Comparison of ENCODE assay signal across 9 mouse cellular contexts in the genomic region with DNA sequence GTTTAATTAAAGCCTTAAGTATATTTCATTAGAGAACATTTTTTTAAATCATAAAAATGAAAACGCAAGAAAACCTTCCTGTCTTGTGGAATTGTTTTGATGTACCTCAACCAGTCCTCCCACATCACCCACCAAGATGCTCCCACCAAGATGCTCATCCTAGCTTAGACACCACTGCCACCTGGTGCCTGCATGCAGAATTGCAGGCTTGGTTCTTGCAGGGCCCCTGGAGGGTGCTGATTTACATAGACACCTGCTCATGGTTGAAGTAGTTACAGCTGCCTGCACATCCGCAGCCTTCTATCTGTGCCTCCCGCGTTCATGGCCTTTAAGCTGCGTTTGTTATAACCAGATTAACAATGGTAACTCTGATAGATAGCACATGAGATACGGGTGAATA.
DNase-seq lines count a peak whose midpoint lies in the region; ATAC-seq and TF ChIP-seq lines count a peak whose summit lies in the region.
"Had no signal": no experiment of that assay in that cellular context is flagged by ENCODE, and none has a peak within 500 bp of the region (broad histone marks: within the 10 kb centered on the region; RNA-seq: fewer than 3 reads in every experiment).

No protein-coding gene starts in this region.

- no peak for TF ChIP-seq POLR2A in olfactory bulb, adult 2 months (IDR thresholded peaks at IDR 0.05; ENCODE audit: insufficient read depth, low read depth, low read length)

- no peaks in the 10 kb centered on the region for H3K27me3 ChIP-seq in midbrain, embryonic 10.5 days (ENCODE audit: low read depth, poor library complexity, severe bottlenecking)
- H3K27me3 ChIP-seq in midbrain, embryonic 15.5 days (replicated peaks): no peaks in the 10 kb centered on the region
- H3K27me3 ChIP-seq in forebrain, postnatal 0 days (ENCODE audit: insufficient read depth, low read length): no peaks in the 10 kb centered on the region
- H3K27me3 ChIP-seq in hindbrain, embryonic 14.5 days (ENCODE audit: control insufficient read depth, insufficient read depth, low read length): no peaks in the 10 kb centered on the region
- H3K27me3 ChIP-seq: neural tube, embryonic 12.5 days had no signal

- peak; percentile 98 for TF ChIP-seq CTCF in forebrain, postnatal 0 days (IDR thresholded peaks at IDR 0.05; ENCODE audit: low read depth)
- TF ChIP-seq CTCF in olfactory bulb, adult 2 months (IDR thresholded peaks at IDR 0.05; ENCODE audit: insufficient read depth, low read depth, low read length): peak; percentile 85; the same call in 1 of the 2 replicates

- H3K36me3 ChIP-seq in midbrain, embryonic 10.5 days: no peaks in the 10 kb centered on the region
- H3K36me3 ChIP-seq in midbrain, embryonic 15.5 days (replicated peaks): no peaks in the 10 kb centered on the region
- H3K36me3 ChIP-seq in forebrain, postnatal 0 days (ENCODE audit: insufficient read depth): no peaks in the 10 kb centered on the region
- H3K36me3 ChIP-seq in hindbrain, embryonic 14.5 days (replicated peaks; ENCODE audit: control insufficient read depth, insufficient read depth): no peaks in the 10 kb centered on the region
- H3K36me3 ChIP-seq: neural tube, embryonic 12.5 days had no signal

- H3K27ac ChIP-seq in midbrain, embryonic 10.5 days (replicated peaks): no peak overlapping the region
- no peak overlapping the region for H3K27ac ChIP-seq in midbrain, embryonic 15.5 days
- no peak overlapping the region for H3K27ac ChIP-seq in forebrain, postnatal 0 days (ENCODE audit: low read depth, low read length)
- H3K27ac ChIP-seq in hindbrain, embryonic 14.5 days: no peak overlapping the region
- H3K27ac ChIP-seq in olfactory bulb, adult 2 months (ENCODE audit: insufficient read depth, low read depth, low read length): no peak overlapping the region
- H3K27ac ChIP-seq: neural tube, embryonic 12.5 days had no signal

- ATAC-seq in midbrain, embryonic 15.5 days (replicated peaks): no peak
- ATAC-seq in forebrain, postnatal 0 days: peak; percentile 60; the same call in 1 of the 2 replicates
- no peak for ATAC-seq in hindbrain, embryonic 14.5 days (ENCODE audit: low FRiP score)

- peak; percentile 73 for DNase-seq in midbrain, embryonic 10.5 days (ENCODE audit: low spot score)
- DNase-seq in c-Kit-positive CD71-positive TER-119-negative erythroid progenitor cells, embryonic 14.5 days (ENCODE audit: low read depth): peak; percentile 4
- peak; percentile 90 for DNase-seq in forebrain, postnatal 0 days
- peak; percentile 86 for DNase-seq in hindbrain, embryonic 14.5 days (ENCODE audit: low spot score)
- peak; percentile 78 to 80 for DNase-seq in left cerebral cortex, postnatal 25 days (ENCODE audit: low spot score in 2 of 2)
- DNase-seq in urinary bladder, adult 2 months (ENCODE audit: low spot score): peak; percentile 43

- no peak overlapping the region for H3K9ac ChIP-seq in midbrain, embryonic 15.5 days
- H3K9ac ChIP-seq in forebrain, postnatal 0 days: no peak overlapping the region
- H3K9ac ChIP-seq in hindbrain, embryonic 14.5 days: no peak overlapping the region
- H3K9ac ChIP-seq: neural tube, embryonic 12.5 days had no signal

- intact Hi-C loops in left cerebral cortex, postnatal 25 days (cut with DNase I): loop anchor here (2.0 to 10.0 kb wide), 2 partner anchors 564 to 1206 kb away; no protein-coding TSS in a partner anchor

- WGBS in midbrain, embryonic 10.5 days: 26% methylated on average over 6 of the region's 6 CpGs
- WGBS in midbrain, embryonic 15.5 days: 17% methylated on average over 6 of the region's 6 CpGs
- 22% methylated on average over 6 of the region's 6 CpGs for WGBS in forebrain, postnatal 0 days
- WGBS in hindbrain, embryonic 14.5 days: 20% methylated on average over 6 of the region's 6 CpGs
- 24% methylated on average over 6 of the region's 6 CpGs for whole genome bisulfite sequencing in olfactory bulb, adult 2 months

- H3K4me3 ChIP-seq in midbrain, embryonic 10.5 days: no peak overlapping the region
- no peak overlapping the region for H3K4me3 ChIP-seq in midbrain, embryonic 15.5 days
- no peak overlapping the region for H3K4me3 ChIP-seq in forebrain, postnatal 0 days (ENCODE audit: low read depth, low read length)
- H3K4me3 ChIP-seq in hindbrain, embryonic 14.5 days (replicated peaks; ENCODE audit: low read length): no peak overlapping the region
- no peak overlapping the region for H3K4me3 ChIP-seq in olfactory bulb, adult 2 months (ENCODE audit: insufficient read depth, low read depth, low read length)
- H3K4me3 ChIP-seq: neural tube, embryonic 12.5 days had no signal

- H3K4me2 ChIP-seq in midbrain, embryonic 15.5 days: no peak overlapping the region
- no peak overlapping the region for H3K4me2 ChIP-seq in forebrain, postnatal 0 days (ENCODE audit: low read depth)
- no peak overlapping the region for H3K4me2 ChIP-seq in hindbrain, embryonic 14.5 days (replicated peaks)
- H3K4me2 ChIP-seq: neural tube, embryonic 12.5 days had no signal

- H3K9me3 ChIP-seq in midbrain, embryonic 10.5 days (replicated peaks): no peaks in the 10 kb centered on the region
- no peaks in the 10 kb centered on the region for H3K9me3 ChIP-seq in midbrain, embryonic 15.5 days
- H3K9me3 ChIP-seq in forebrain, postnatal 0 days (ENCODE audit: low read length): no peaks in the 10 kb centered on the region
- no peaks in the 10 kb centered on the region for H3K9me3 ChIP-seq in hindbrain, embryonic 14.5 days (ENCODE audit: control insufficient read depth, low read length)
- H3K9me3 ChIP-seq: neural tube, embryonic 12.5 days had no signal

- H3K4me1 ChIP-seq in midbrain, embryonic 10.5 days: peaks cover 7% of the 10 kb centered on the region
- no peaks in the 10 kb centered on the region for H3K4me1 ChIP-seq in midbrain, embryonic 15.5 days
- H3K4me1 ChIP-seq in forebrain, postnatal 0 days (ENCODE audit: insufficient read depth): no peaks in the 10 kb centered on the region
- H3K4me1 ChIP-seq in hindbrain, embryonic 14.5 days (replicated peaks; ENCODE audit: control insufficient read depth, insufficient read depth, low read length): no peaks in the 10 kb centered on the region
- H3K4me1 ChIP-seq in olfactory bulb, adult 2 months (ENCODE audit: control insufficient read depth, insufficient read depth, low read length): peaks cover 20% of the 10 kb centered on the region
- H3K4me1 ChIP-seq: neural tube, embryonic 12.5 days had no signal

Comparison
In these comparisons a context has a peak if more than half of its experiments do, and no peak if none do; other contexts are left out.
1. DNase-seq: peak in every context shown above with its lines; median percentile 90 in forebrain, postnatal 0 days; 86 in hindbrain, embryonic 14.5 days; 79 in left cerebral cortex, postnatal 25 days; 73 in midbrain, embryonic 10.5 days; 43 in urinary bladder, adult 2 months; 4 in c-Kit-positive CD71-positive TER-119-negative erythroid progenitor cells, embryonic 14.5 days.